Mouse (Mus musculus) adrenal gland, adult 2 months (tissue): ENCODE data around the gene Sipa1l1. TPM values are rescaled to one million over a fixed set of nuclear protein-coding genes. Genes with fewer than 3 reads are reported as not detected.

Source experiments
- DNase-seq: peaks from one replicate; pipeline ENCODE4 v3.0.0; 2021
- polyA plus RNA-seq: library from polyadenylated mRNA; depleted of rRNA; stranded (reverse); fragments of >200 nt; gene quantifications from 2 replicates; pipeline ENCODE4 v1.2.3, GENCODE M21; 2012
- total RNA-seq, 2 experiments: library from RNA; stranded (reverse); gene quantifications; 2 replicates each; pipeline ENCODE4 v1.2.3; 2021

Sipa1l1 gene
- total and polyA plus RNA-seq, 3 experiments: 9.7 to 29.7 (median 25.1) TPM

DNA sequence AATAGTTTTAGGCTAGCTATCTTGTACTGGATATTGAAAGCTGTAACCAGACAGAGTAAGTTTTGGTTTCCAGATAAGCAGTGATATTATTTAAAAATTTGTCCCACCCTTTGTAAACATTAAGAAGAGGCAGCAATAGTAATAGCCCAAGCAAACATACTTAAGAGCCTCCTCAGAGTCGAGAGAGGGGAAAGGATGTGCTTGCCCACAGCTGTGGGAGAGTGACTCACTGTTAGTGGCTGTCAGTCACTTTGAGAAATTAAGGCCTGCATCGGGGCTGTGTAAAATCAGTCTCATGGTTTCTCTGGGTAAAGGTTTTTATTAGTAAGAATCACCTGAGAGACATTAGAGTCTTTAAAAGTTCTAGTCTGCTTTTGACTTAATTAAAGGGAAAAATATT lies 40.6 kb downstream of the Sipa1l1 start:
- no peak for DNase-seq

DNA sequence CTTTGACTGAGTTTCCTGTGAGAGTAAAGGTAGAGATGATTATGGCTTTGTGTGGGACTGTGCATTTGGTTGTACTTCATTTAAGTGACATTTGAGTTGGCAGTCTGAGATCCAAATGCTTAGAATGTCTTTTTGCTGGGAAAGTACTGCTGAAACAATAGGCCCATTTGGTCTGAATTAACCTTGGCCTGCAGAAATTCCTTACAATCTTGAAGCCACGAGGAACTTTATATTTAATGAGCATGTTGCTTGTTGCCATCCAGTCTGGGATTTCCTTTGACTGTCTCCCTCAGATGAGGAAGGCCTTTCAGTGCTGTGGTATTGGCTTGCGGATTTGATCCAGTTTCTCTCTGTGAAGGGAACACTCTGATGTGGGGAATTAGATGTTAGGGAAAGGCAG lies 43.9 kb downstream of the Sipa1l1 start:
- no peak for DNase-seq

DNA sequence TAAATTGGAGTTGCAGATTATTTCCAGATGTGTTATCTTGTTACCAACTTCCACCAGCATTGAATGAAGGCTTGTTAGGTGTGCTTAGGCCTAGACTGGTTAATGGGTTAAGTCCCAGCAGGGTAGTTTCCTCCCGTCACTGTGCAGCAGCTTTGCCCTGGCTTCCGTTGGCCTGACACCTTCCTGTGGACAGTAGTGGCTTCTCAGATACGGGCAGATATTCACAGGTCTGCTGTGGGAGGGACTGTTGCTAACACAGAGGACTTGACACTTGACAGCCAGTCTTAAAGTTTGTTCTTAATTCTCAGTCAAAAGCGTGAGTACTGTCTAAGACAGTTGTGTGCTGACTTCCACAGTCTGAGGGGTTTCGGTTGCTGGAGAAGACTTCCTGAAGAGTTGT lies 45.8 kb downstream of the Sipa1l1 start:
- DNase-seq: no peak

DNA sequence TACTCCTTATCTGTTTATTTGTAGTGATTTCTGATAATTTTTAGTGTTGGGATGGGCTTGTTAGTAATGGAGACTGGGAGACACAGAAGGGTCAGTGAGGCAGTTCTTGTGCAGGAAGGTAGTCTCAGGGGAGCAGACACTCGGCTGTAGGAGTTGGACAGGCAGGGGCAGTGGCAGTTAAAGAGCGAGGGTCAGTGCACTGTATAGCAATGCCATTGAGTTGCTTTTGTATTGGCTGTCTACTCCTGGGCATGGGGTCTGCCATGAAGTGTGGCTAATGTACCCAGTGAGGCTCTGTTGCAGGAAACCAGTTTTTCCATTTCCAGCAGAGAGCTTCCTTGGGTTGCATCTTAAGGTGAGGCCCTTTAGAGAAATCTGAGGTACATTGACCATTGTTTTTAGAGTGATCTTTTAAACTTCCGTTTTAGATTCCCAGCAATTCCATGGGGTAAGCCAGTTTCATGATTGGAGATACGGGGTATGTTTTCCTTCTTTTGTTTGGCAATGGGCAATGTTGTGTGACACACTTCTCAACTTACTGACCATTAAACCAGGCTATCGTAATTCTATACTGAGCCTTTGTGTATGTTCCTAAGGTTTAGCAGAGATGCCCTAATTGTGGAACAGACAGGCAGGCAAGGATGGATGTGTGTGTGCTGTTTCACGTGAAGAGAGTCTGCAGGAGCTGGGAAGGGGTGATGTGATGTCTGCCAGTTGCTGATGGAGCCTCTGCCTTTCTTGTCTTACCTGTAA lies 47.9 kb downstream of the Sipa1l1 start:
- DNase-seq: no peak

DNA sequence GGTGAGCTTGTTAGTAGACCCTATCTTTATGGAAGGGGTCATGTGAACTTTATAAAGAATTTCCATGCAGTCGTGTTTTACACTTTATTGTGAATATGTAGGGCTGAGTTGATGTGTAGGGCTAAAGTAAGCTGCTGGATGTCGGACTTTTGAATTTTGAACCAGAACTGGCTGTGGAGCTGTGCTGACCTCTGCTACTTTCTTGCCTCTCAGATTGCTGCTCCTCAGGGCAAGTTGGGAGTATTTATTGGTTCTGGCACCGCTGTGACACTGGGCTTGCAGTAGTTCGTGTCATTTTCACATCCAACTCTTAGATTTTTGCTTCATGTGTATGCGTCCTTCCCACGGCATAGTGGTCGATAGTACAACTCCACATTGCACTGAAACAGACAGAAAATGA lies 49.1 kb downstream of the Sipa1l1 start:
- DNase-seq: no peak

DNA sequence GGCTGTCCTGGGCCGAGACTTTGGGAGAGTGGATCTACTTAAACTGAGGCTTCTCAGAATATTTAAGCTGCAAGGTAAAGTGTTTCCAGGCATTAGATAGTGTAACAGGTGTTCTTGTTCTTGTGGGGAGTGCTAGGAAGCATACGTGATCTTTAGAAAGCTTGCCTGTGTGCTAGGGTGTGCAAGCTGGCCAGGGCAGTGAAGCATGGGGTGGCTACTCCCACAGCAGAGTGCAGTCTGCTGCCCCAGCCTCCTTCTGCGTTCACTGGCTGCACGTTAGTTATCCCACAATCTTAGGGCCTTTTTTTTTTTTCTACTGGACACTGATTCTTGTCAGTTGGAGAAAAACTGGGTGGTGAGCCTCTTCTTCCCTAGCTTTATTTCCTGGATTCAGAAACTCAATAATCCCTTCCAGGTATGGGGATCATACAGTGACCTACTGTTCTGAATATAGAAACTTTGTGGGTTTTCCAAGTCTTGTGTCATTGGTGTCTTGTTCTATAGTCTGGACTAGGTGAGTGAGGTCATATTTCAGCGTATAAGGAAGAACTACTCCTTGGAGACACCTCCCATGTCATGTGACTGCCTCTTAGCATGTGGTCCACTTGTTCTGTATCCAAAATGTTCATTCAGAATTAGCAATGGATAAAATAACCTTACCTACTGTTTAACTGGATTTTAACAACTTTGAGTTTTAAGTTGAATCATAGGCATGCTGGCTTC lies 51.4 kb downstream of the Sipa1l1 start:
- no peak for DNase-seq

DNA sequence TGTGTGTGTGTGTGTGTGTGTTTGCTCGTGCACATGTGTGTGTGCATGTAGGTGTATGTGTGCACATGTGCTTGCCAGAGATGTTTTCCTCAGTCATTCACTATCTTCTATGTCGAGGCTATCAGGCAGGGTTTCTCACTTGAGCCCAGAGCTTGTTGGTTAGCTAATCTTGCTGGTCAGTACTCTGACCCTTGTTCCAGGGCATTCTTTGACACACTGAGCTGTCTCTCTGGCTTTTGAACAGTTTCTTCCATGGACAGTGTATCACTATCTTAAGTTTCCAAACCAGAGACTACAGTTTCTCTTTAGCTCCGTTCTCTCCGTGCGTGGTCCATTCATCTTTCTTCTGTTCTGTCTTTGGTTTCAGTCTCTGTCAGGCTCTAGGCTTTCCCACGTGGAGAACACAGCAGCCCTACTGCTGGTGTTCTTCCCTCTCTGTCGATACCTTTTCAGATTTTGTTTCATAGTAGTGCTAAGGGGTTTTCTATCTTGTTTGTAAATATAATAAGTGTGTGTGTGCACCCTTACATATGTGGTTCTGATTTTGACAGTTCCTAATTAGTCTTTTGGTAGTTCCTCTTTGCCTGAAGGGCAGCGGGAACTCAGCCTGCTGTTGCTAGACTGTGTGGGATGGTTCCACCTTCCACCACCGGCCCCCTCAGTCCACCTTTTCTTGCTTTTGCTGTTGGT lies 54.2 kb downstream of the Sipa1l1 start:
- DNase-seq: no peak

DNA sequence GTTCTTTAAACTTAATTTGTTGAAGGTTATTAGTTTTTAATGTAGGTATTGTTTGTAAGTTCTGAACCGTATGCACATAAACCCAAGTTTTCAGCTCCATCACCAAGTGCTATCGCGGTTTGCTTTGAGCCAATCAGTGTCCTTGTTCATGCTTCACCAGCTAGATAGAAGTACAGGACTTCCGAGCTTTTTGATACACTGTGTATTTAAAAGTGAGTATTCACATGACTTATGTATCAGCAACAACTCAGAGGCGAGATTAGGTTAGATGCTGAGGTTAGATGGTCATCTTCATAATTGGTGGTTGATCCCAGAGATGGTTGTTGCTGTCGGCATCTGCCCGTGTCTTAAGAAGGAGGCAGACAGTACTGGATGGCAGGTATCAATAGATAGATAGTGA lies 55.7 kb downstream of the Sipa1l1 start:
- no peak for DNase-seq

DNA sequence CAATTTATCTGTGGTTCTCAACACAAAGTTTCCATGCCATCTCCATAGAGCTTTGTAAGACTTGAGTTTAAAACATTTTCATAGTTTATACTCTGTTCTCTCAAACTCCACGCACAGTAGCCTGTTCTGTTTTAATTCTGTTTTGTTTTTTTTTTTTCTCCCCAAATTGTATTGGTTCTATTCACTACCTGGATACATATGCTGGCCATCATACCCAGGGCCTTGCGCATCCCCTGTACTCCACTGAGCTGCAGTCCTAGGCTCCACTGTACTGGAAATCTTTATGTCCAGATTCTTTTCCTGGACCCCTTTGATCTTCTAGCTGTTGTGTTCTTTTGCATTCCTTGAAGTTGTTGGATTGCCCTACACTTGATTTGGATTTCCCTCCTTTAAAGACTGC lies 56.2 kb downstream of the Sipa1l1 start:
- DNase-seq: no peak

DNA sequence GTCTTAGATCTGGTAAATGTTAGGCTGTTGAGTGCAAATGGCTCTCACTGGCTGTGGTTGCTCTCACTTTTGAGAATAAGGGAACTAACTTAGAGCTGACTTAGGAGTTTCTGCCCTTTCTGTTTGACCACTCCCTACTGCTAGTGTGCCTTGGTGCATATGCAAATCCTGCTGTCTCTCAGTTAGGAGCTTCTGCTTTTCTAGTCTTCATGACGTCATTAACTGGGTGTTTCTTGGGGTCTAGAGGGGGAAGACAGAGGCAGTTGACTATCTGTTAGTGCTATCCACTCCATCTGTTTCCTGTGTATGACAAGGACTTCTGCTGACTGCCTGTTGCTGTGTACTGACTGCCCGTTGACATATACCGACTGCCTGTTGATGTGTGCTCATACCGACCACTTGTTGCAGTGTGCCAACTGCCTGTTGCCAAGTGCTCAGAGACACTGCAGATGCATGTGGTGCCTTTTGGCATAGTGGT lies 56.7 kb downstream of the Sipa1l1 start:
- no peak for DNase-seq

DNA sequence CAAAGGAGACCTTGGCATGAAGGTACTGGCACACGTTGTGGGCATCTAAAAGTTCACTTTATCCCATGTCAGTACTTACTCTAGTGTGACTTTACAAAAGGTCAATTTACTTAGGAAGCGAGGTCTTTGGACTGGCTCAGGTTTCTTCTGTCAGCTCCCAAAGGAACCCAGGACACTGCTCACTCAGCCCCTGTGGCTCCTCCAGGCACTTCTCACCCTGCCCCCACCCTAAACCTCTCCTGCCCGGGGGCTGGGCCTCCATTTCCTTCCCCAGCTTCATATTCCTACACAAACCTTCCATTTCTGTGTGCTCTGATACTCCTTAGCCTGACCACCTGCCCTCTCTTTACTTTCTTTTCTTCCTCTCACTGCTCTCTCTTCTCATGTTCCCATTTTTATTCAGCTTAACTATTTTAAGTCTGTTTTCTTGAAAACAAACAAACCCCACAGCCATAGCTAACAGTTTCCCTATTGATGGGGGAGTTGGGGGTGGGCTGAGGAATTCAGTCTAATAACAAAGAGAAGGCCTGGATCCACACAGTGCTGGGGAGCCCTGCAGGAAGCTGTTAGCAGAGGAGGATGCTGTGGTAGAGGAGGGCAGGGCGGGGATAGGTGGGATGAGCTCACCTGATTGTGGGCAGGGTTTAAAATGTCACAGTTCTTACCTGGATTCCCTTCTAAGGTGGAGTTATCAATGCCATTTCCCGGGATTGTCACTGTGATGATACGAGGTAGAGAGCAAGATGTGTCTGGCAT lies 57.4 kb downstream of the Sipa1l1 start:
- no peak for DNase-seq

DNA sequence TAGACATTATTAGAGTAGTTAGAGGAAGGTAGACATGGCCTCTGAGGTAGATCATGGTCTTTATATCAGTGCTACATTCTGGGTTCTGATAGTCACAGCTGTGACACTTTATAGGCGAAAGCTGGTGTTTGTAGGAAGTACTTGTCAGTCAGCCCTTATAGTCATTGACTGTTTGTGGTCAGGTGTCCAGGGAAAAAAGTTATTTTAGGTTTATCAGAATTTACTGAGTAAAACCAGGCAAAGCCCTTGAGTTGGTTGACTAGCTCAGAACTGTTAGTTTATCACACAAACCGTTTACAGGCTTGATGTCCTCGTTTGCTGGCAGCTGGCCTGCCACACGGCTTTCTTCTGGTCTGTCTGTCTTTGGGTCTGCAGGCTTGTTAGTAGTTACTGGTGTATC lies 61.0 kb downstream of the Sipa1l1 start:
- DNase-seq: no peak

DNA sequence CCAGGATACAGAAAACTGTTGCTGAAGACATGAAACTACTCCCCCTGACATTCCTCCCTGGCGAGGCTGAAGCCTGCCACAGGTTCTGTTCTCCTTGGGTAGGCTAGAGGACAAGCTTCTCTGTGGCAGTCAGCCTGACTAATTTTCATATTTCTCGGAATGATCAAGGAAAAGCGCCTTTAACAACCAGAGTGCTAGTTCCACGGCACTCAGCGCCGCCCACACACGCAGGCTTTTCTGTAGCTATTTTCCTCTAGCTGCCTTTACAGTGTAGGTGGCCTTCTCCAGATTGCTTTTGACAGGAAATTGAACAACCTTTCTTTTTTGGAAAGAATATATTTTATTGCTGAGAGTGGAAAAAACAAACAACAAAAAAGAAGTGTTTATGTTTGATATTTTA lies 62.1 kb downstream of the Sipa1l1 start:
- DNase-seq: no peak

DNA sequence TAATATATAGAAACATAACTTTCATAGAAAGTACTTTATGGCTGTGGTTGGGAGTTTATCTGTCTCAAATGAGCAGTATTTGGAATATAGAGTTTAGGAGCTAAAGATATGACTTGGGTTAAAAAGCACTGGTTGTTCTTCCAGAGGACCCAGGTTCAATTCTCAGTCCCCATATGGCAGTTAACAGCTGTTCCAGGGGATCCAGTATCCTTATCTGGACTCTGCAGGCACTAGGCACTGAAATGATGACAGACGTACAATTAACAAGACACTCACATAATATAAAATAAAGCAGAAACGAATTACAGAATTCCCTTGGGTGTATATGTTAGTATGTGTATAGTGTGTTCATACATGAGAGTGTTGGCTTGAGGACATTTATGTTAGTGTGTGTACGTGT lies 64.1 kb downstream of the Sipa1l1 start:
- DNase-seq: no peak

DNA sequence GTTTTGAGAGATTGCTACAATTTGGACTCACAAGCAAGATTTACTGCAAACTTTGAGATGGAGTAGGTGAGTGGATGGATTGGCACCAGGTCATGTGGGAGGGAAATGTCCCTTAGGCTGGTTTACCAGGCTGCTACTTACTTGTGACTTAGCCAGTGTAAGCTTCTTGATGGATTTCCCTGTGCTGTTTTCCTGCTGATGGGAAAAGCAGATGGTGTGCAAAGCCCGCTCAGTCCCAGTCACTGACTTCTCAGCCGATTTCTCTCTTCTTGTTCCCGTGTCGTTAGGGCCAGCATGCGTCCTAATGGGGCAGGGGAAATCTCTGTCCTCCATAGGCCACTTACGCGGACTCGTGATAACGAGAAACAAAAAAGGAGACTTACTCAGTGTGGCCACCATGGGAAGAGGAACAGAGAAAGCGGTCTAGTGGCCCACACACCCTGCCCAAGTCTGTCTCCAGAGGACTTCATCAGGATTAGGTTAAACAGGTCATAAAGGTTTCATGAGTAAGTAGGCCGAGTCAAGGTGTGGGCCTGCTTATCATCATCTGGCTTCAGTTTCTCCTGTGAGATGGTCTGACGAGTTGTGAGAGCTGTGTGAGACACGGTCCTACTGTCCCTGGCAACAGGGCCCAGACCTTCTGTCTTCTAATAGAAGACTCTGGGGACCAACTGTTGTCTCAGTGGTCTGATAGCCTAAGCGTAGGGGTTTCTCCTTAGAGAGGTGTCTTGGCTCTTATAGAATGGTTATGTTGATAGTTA lies 65.5 kb downstream of the Sipa1l1 start:
- DNase-seq: no peak

DNA sequence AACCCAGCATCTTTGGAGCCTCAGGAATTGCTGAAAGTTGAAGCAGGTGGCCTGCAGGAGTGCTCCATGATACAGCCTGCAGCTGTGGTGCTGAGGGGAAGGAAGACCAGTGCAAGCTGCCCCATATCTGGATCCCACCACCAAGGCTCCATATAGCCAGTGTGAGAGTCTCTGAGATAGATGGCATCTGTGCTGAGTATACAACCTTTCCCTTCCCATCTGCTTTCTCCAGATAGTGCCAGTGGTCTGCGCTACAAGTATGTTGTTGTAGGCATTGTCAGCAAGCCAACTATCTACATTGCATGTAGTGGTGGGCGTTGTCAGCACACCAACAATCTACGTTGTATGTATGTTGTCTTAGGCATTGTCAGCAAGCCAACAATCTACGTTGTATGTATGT lies 68.0 kb downstream of the Sipa1l1 start:
- no peak for DNase-seq

DNA sequence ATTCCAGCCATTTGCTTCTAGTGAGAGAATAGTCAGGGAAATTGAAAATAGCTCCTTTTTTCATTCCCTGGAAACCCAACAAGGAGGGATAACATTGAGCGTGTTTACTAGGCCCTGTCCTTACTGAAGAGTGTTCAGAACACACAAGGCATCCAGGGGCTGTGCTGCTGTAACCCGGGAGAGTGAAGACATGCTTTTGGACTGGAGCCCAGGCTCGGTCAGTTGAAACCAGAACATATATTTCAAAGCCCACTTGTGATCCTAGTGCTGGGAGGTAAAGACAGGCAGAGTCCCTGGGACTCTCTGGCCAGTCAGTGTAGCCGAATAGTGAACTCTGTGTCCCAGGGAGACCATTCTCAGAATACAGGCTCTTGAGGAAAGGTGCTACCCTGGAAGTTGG lies 68.8 kb downstream of the Sipa1l1 start:
- DNase-seq: no peak

DNA sequence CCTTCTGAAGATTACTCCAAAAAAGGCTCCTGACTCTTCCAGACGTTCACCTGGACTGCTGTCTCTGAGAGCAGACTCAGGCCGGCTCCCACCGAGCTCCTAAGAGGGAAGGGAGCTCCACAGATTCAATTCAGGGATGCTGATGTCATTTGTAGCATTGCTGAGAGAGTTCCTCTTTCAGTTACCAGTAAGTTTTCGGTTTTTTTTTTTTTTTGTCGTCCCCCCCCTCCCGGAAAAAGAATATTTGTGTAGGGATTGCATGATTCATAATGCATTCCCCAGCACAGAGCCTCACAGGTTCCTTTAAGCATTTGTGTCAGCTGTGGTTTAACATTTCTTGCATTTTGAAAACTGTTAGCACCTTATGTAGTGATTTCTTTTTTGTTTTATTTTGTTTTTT lies 71.6 kb downstream of the Sipa1l1 start:
- DNase-seq: no peak

DNA sequence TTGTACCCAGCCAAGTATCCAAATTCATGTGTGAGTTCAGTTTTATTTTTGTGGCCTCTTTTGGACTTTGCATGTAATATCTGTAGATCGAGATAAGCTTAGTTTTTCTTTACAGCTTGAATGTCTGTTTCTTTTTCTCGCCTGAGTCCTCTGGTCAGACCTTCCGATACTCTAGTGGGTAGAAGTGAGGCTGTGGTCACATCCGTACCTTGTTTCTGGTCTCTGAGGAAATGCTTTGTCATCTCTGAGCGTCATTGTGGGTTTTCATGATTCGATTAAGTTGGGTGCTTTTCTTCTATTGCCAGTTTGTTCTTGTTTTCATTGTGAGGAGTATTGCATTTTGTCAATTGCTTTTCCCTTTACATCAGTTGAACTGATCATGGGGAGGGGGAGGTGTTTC lies 76.1 kb downstream of the Sipa1l1 start:
- no peak for DNase-seq

DNA sequence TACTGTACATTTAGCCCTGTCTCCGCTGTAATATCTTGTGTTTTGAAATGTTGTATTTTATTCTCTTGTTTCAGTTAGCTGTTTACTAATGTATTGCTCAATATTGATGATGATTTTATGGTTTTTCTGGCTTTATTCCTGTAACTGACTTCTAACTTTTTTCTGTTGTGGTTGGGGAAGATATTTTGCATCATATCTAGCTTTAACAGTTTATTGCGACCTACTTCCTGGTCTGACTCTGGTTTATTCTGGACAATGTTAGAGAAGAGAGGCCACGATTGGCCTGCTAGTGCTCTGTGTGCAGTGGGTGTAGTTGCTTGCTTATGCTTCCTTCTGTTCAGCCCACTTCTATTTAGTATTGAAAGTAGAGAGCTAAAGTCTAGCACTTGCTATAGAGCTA lies 77.3 kb downstream of the Sipa1l1 start:
- no peak for DNase-seq

DNA sequence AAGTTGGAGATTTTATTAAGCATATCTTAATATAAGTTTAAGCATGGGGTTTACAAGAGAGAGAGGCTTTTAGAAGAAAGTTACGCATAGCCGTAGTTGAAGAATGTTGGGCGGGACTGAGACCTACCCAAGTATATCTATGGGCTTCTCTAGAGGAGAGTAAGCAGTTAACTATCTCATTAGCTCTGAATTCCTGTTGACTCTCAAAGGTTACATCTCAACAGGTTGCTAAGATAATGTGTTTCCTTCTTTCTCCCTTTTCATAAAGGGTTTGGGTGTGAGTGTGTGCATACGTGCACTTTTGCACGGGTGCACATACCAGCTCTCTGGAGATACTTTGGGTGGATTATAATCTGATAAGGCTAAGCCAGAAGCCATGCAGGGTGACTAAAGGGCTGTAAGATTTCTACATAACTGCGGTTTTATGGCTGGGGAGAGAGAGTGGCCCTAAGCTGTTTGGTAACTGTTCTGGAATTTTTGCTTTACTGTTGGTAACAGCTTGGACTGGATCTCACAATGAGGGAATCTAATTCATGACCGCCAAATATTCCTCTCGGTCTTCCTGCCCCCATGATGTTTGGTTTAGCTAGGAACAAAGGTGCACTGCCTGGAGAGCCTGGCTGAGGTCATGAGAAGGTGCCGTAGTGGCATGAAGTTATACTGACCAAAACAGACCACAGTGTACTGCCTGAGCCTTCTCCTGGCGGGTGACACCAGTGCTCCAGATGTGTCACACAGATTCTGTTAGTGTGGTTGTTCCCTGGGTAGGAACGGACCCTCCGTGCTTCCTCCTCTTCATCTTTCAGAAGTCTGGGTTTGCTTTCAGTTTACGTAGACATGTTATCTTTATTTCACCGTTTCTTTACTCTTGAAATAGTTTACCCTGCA lies 78.5 kb downstream of the Sipa1l1 start:
- DNase-seq: no peak
